Mouse (Mus musculus) lung, embryonic 15.5 days (tissue): ENCODE results near the gene Trmt10c. TPM values are rescaled to one million over a fixed set of nuclear protein-coding genes. Genes with fewer than 3 reads are reported as not detected.

Source experiments
- ATAC-seq: fragments of 200-750 bp; cut with Nextera tagmentation; 2 replicates; pipeline ENCODE4 v1.8.0; 2017; ENCODE audit warnings: moderate number of reproducible peaks, borderline replicate concordance; ENCODE audit not compliant: low FRiP score, low TSS enrichment; ENCODE audit errors: extremely low read depth
- H3K27ac ChIP-seq: fragments of 300-500 bp; sonication (generic); 2 replicates; pipeline ENCODE4 v1.5.1; 2015; ENCODE audit warnings: moderate library complexity, mild to moderate bottlenecking, inconsistent platforms
- H3K27me3 ChIP-seq: fragments of 300-500 bp; sonication (generic); 2 replicates; pipeline ENCODE4 v1.6.1; 2015; ENCODE audit warnings: inconsistent platforms
- H3K36me3 ChIP-seq: fragments of 300-500 bp; sonication (generic); 2 replicates; pipeline ENCODE4 v1.6.1; 2015; ENCODE audit warnings: inconsistent platforms
- H3K4me1 ChIP-seq: fragments of 300-500 bp; sonication (generic); 2 replicates; pipeline ENCODE4 v1.6.1; 2015; ENCODE audit warnings: inconsistent platforms
- H3K4me2 ChIP-seq: fragments of 300-500 bp; sonication (generic); 2 replicates; pipeline ENCODE4 v1.6.1; 2015; ENCODE audit warnings: inconsistent platforms, mild to moderate bottlenecking, moderate library complexity
- H3K4me3 ChIP-seq: fragments of 300-500 bp; sonication (generic); 2 replicates; pipeline ENCODE4 v1.5.1; 2015; ENCODE audit warnings: mild to moderate bottlenecking, inconsistent platforms
- H3K9ac ChIP-seq: fragments of 300-500 bp; sonication (generic); 2 replicates; pipeline ENCODE4 v1.6.1; 2015; ENCODE audit warnings: inconsistent platforms
- H3K9me3 ChIP-seq: fragments of 300-500 bp; sonication (generic); 2 replicates; pipeline ENCODE4 v1.6.1; 2016; ENCODE audit warnings: inconsistent platforms
- WGBS: fragments of 180-500 bp; shearing (Covaris S2); methylation state at CpG from one replicate; pipeline ENCODE4 v1.1.7; 2015; 5-methylcytosine and 5-hydroxymethylcytosine counted together
- polyA plus RNA-seq: library from polyadenylated mRNA; unstranded; fragments of >200 nt; fragmentation: Nextera tagmentation; extraction: Ambion mirVana; gene quantifications from 2 replicates; pipeline ENCODE4 v1.2.1, GENCODE M21; 2015

Trmt10c gene
- polyA plus RNA-seq, 1 experiment from 2014 or later = 25.4 TPM

DNA sequence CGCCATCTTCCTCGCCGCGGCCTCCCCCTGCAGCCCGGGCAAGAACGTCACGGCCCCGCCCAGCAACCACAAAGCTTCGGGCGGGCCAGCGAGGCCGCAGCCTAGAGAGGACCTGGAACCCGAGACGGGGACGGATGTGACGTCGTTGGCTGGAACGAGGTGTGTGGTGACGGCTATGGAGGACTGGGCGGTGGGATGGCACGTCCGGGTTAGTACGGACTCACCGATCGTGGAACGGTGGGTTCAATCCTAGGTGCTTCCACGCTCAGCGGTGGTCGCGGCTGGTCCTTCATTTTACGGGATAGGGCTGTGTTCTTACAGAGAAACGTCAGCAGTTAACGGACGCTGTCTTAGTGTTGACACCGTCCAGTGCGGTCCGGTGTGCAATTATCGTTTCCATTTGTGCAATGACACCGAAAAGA, 7.9 kb downstream of the Trmt10c start, which contains the start of gene Pcnp:
Pcnp (minus strand) TSS at position 79 of the 422 bp plus-strand sequence.
- peak; percentile 99 for ATAC-seq
- Histone ChIP-seq H3K9ac (peak within 1 kb of the TSS; percentile 91), H3K9me3 (no peaks in the 10 kb centered on the region), H3K4me2 (peak within 1 kb of the TSS; percentile 70), H3K4me3 (peak within 1 kb of the TSS; percentile 80), H3K27ac (peak within 1 kb of the TSS; percentile 85), H3K36me3 (peaks cover 41% of the 10 kb centered on the region), H3K4me1 (peaks cover 20% of the 10 kb centered on the region), H3K27me3 (no peaks in the 10 kb centered on the region)
- under 1% methylated on average over 38 of the region's 39 CpGs for WGBS

DNA sequence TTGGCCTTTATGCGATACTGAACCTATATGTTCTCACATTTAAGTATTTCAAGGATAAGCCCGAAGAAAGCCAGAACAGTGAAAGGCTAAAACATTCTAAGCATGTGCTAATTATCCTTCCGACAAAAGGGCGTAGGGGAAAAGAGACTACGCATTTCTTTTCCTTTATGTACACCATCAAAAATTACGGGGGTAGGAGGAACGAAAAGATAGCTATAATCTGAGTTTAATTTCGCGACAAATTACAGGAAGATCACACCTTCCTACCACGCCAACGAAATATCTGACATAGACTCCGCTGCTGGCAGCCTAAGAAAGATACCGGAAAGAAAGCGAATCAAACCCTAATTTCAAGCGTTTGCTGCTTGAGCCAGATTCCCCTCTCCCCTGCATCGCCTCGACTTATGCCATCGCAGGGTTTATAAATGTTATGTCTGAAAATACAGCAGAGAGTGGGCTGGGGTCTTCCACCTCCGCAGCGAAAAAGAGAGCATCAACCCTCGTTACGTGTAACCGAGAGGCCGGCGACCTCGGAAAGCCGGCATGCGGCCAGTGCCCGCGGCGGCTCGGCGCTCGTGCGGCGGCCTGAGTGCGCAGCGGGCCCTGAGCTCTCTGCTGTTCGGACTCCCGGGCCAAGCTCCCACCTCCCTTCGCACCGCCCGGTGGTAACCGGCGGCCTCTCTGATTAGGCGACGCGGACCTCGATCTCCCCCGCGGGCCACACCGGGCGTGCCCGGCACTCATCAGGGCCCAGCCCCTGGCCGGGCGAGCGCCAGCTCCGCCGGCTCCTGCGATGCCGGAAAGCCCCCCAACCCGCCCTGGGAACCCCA, 8.7 kb downstream of the Trmt10c start:
- H3K4me3 ChIP-seq = peak overlapping the region; percentile 80
- H3K9me3 ChIP-seq = no peaks in the 10 kb centered on the region
- under 1% methylated on average over 62 of the region's 62 CpGs for WGBS
- peak overlapping the region; percentile 70 for H3K4me2 ChIP-seq
- peak overlapping the region; percentile 85 for H3K27ac ChIP-seq
- peaks cover 36% of the 10 kb centered on the region for H3K36me3 ChIP-seq
- peak; percentile 88 for ATAC-seq
- peak overlapping the region; percentile 91 for H3K9ac ChIP-seq
- no peaks in the 10 kb centered on the region for H3K27me3 ChIP-seq
- H3K4me1 ChIP-seq = peaks cover 20% of the 10 kb centered on the region

DNA sequence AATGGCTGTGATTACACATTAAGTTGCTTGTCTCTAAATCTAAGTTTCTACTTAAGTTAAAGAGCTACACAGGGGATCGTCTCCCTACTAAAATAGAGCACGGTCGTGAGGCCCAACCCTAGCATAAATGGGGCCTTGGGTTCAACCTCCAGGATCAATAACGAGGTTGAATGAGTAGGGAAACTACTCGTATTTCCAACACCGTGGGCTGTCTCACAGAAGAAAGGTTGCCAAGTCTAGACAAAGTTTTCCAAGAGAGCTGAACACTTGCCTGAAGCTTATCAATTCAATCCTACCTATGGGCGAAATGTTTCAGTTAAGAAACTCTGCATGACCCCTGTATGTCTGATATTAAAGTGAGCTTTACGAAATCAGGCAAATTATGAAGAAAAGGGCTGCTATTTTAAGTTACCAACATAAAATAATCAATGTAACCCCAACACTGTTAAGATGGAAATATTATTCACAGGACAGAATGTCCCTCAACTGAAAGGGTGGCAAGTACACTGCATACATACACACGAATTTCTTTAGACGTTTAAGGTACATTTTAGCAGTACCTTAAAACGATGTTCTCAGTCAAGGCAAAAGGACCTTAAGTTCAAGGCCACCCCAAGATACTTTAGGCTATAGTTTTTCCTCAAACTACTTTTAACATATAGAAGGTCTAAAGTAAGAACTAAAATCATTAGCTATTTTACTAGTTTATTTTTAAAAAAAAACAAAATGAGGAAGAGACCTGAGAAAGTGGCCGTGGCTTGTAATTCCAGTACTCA, 9.6 kb downstream of the Trmt10c start:
- Histone ChIP-seq H3K4me3 (peak overlapping the region; percentile 80), H3K4me1 (peaks cover 20% of the 10 kb centered on the region), H3K4me2 (peak overlapping the region; percentile 70), H3K27me3 (no peaks in the 10 kb centered on the region), H3K9me3 (no peaks in the 10 kb centered on the region), H3K27ac (no peak overlapping the region), H3K36me3 (peaks cover 27% of the 10 kb centered on the region), H3K9ac (peak overlapping the region; percentile 91)
- ATAC-seq = no peak
- WGBS = 31% methylated on average over 12 of the region's 12 CpGs

DNA sequence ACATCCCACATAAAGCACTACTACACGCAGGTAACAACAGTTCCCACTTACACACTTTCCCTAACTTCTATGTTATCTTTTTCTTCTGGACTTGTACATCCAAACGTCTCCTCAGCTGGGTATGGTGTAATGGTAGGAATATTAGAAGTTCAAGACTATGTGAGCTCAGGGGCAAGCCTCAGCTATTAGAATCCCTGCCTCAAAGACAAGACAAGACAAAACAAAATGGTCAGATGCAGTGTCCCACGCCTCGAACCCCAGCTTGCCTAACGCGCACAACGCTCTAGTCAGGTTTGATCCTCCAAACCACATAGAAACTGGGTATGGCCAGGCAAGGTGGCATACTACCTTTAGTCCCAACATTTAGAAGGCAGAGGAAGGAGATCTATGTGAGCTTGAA, 18.0 kb downstream of the Trmt10c start:
- H3K4me1 ChIP-seq = no peaks in the 10 kb centered on the region
- H3K9me3 ChIP-seq = no peaks in the 10 kb centered on the region
- ATAC-seq = no peak
- peaks cover 49% of the 10 kb centered on the region for H3K36me3 ChIP-seq
- 95% methylated on average over 7 of the region's 7 CpGs for WGBS
- no peak overlapping the region for H3K4me2 ChIP-seq
- no peaks in the 10 kb centered on the region for H3K27me3 ChIP-seq
- no peak overlapping the region for H3K27ac ChIP-seq
- no peak overlapping the region for H3K4me3 ChIP-seq
- H3K9ac ChIP-seq = no peak overlapping the region

DNA sequence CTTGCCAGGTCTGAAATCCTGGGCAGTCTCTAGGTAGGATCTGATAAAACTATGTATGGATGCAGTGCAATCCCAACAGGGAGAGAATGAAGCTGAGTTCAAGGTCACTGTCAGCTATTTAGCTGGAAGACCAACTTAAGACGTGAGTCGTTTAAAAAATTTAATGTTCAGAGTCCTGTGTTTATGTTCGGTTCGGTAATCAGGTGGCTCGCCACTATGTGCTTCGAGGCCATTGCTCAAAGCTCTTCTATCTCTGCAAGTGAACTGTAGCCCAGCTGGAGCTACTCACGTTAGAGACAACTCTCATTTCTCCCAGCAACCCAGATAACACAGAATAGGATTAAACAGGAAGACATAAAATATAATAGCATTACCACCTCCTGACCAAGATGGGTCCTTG, 23.5 kb downstream of the Trmt10c start:
- no peak overlapping the region for H3K27ac ChIP-seq
- H3K9me3 ChIP-seq = no peaks in the 10 kb centered on the region
- 67% methylated on average over 7 of the region's 7 CpGs for WGBS
- no peak for ATAC-seq
- H3K4me3 ChIP-seq = no peak overlapping the region
- no peak overlapping the region for H3K4me2 ChIP-seq
- H3K4me1 ChIP-seq = no peaks in the 10 kb centered on the region
- H3K36me3 ChIP-seq = peaks cover 36% of the 10 kb centered on the region
- no peaks in the 10 kb centered on the region for H3K27me3 ChIP-seq
- no peak overlapping the region for H3K9ac ChIP-seq

DNA sequence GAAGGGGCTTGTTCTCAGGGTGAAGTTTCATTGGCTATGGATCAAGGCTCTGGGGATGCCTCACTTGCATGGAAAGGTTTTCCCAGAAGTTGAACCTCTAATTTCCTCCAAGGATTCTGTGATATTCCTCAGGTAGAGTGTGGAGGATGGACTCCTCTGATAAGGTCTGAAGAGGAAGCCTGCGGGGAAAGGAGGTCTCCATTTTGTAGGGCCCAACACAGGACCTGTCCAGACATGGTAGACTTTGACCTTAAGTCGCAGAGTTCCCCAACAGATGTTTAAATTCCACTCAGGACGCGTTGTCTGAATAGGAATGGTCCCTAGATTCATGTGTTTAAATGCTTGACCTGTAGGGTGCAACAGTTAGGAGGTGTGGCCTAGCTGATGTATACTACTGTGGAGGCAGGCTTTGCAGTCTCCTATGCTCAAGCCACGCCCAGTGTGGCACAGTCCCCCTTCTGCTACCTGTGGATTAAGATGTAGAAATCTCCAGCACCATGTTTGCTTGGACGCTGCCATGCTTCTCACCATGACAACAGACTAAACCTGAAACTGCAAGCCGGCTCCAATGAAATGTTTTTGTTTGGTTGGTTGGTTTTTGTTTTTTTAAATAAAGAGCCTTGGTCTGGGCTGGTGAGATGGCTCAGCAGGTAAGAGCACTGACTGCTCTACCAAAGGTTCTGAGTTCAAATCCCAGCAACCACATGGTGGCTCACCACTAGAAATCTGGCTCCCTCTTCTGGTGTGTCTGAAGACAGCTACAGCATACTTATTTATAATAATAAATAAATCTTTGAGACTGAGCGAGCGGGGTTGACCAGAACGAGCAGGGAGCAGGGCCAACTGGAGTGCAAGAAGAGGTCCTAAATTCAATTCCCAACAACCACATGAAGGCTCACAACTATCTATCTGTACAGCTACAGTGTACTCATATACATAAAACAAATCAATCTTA, 24.6 kb downstream of the Trmt10c start:
- H3K36me3 ChIP-seq = peaks cover 28% of the 10 kb centered on the region
- WGBS = 85% methylated on average over 10 of the region's 10 CpGs

DNA sequence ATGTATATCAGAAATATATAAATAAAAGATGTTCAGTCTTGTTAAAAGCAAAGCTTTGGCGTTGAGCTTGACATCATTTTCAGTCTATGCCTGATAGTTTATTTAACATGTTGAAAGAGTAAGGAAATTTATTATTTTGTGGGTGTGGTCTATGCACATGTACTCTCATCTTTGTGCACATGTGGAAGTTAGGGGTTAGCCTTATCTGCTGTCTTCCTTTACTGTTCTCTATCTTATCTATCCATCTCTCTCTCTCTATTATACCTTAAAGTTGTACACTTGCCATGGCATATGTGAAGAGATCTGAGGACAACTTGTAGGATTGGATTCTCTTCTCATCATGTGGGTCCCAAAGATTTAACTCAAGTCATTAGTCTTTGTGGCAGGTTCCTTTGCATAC, 28.8 kb downstream of the Trmt10c start:
- Histone ChIP-seq H3K4me1 (no peaks in the 10 kb centered on the region), H3K9ac (no peak overlapping the region), H3K4me3 (no peak overlapping the region), H3K27me3 (no peaks in the 10 kb centered on the region), H3K27ac (no peak overlapping the region), H3K36me3 (peaks cover 41% of the 10 kb centered on the region), H3K9me3 (no peaks in the 10 kb centered on the region), H3K4me2 (no peak overlapping the region)
- no peak for ATAC-seq
- 77% methylated on average over 1 of the region's 1 CpGs for WGBS

More for the DNA sequence above, 24.6 kb downstream of the Trmt10c start:
- Histone ChIP-seq H3K27me3 (no peaks in the 10 kb centered on the region), H3K9me3 (no peaks in the 10 kb centered on the region), H3K4me1 (no peaks in the 10 kb centered on the region), H3K9ac (no peak overlapping the region), H3K27ac (no peak overlapping the region), H3K4me2 (no peak overlapping the region), H3K4me3 (no peak overlapping the region)
- peak; percentile 46; the same call in 1 of the 2 replicates for ATAC-seq

DNA sequence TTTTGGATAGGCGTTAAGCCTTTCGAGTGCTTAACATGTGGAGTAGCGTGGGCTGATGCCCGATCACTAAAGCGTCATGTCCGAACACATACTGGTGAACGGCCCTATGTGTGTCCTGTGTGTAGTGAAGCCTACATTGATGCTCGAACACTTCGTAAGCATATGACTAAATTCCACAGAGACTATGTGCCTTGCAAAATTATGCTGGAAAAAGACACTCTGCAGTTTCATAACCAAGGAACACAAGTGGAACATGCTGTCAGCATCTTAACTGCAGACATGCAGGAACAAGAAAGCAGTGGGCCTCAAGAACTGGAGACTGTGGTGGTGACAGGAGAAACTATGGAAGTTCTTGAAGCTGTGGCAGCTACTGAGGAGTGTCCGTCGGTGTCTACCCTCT, 30.8 kb downstream of the Trmt10c start:
- no peak overlapping the region for H3K4me3 ChIP-seq
- WGBS = 92% methylated on average over 11 of the region's 11 CpGs
- peaks cover 49% of the 10 kb centered on the region for H3K36me3 ChIP-seq
- no peaks in the 10 kb centered on the region for H3K4me1 ChIP-seq
- no peaks in the 10 kb centered on the region for H3K27me3 ChIP-seq
- H3K4me2 ChIP-seq = no peak overlapping the region
- no peaks in the 10 kb centered on the region for H3K9me3 ChIP-seq
- ATAC-seq = no peak
- no peak overlapping the region for H3K27ac ChIP-seq
- H3K9ac ChIP-seq = no peak overlapping the region

DNA sequence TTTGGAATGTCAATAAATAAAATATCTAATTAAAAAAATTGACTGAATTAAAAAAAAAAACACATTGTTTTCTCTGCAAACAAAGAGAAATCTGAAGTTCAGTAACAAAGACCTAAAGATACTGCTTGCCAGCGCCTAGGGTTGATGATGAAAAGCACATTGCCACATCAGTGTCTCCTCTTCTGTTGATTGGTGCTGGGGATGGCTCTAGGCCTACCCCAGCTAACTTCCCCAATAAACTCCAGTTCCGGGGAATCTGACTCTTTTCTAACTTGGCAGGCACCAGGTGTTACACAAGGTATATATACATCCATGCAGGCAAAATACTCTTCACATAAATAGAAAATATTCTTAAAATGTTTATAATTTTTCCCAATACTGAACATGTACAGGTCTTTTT, 43.4 kb downstream of the Trmt10c start:
- WGBS = 97% methylated on average over 2 of the region's 2 CpGs
- Histone ChIP-seq H3K9me3 (no peaks in the 10 kb centered on the region), H3K27me3 (no peaks in the 10 kb centered on the region), H3K27ac (no peak overlapping the region), H3K4me3 (no peak overlapping the region), H3K36me3 (peaks cover 39% of the 10 kb centered on the region; the same call in 1 of the 2 replicates), H3K9ac (no peak overlapping the region), H3K4me1 (no peaks in the 10 kb centered on the region), H3K4me2 (no peak overlapping the region)
- no peak for ATAC-seq

DNA sequence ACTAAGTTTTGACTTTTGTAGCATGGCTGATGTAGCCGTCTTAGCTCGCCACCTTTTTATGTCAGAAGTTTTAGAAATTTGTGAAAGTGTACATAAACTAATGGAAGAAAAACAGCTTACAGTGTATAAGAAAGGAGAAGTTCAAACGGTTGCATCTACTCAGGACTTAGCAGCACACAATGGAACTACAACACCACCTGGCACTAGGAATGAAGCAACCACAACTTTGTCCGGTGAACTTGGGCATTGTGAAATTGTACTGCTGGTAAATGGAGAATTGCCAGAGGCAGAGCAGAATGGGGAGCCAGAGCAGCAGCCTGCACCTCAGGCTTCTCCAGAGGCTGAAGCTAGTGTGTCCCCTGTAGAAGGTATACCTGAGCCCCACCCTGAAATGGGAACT, 47.3 kb downstream of the Trmt10c start:
- no peaks in the 10 kb centered on the region for H3K4me1 ChIP-seq
- H3K9ac ChIP-seq = no peak overlapping the region
- no peaks in the 10 kb centered on the region for H3K9me3 ChIP-seq
- no peak overlapping the region for H3K4me2 ChIP-seq
- H3K36me3 ChIP-seq = peaks cover 38% of the 10 kb centered on the region
- no peak overlapping the region for H3K4me3 ChIP-seq
- WGBS = 91% methylated on average over 4 of the region's 4 CpGs
- no peaks in the 10 kb centered on the region for H3K27me3 ChIP-seq
- no peak overlapping the region for H3K27ac ChIP-seq
- no peak for ATAC-seq

DNA sequence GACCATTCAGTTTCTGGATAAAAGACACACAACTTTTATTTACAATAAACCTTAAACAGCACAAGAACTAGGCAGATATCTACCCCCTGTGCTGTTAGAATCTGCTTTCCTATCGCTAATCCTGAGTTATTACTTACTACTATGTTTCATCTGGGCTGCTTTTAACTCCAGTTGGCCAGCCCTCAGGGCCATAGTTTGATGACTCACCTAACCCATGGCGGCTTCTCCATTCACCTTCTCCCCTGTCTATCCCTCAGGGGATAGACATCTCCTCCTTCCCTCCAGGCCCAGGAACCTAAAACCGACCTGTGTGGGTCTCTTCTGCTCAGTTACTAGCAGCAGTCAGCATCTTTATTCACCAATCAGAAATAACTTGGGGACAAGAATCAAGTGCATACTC, 51.6 kb downstream of the Trmt10c start:
- Histone ChIP-seq H3K4me2 (no peak overlapping the region), H3K9me3 (no peaks in the 10 kb centered on the region), H3K36me3 (peaks cover 45% of the 10 kb centered on the region), H3K4me1 (no peaks in the 10 kb centered on the region), H3K27ac (no peak overlapping the region), H3K27me3 (no peaks in the 10 kb centered on the region), H3K4me3 (no peak overlapping the region), H3K9ac (no peak overlapping the region)
- no peak for ATAC-seq
- WGBS = 87% methylated on average over 3 of the region's 3 CpGs
